Mouse (Mus musculus) heart, embryonic 16.5 days (tissue): Measurements from ENCODE around the gene Plekhh1. TPM values are rescaled to one million over a fixed set of nuclear protein-coding genes. Genes with fewer than 3 reads are reported as not detected.

Source experiments
- ATAC-seq: fragments of 200-750 bp; cut with Nextera tagmentation; replicated peaks from 2 replicates; pipeline ENCODE4 v1.8.0; 2017; ENCODE audit warnings: moderate number of reproducible peaks; ENCODE audit not compliant: insufficient read depth, low FRiP score; ENCODE audit errors: extremely low read depth
- H3K27ac ChIP-seq: fragments of 300-500 bp; sonication (generic); 2 replicates; pipeline ENCODE4 v1.5.1; 2014; ENCODE audit warnings: mild to moderate bottlenecking, low read length, control low read depth, moderate library complexity
- H3K27me3 ChIP-seq: fragments of 300-500 bp; sonication (generic); 2 replicates; pipeline ENCODE4 v1.6.1; 2014; ENCODE audit warnings: low read length, mixed read lengths; ENCODE audit not compliant: control insufficient read depth, insufficient read depth
- H3K36me3 ChIP-seq: fragments of 300-500 bp; sonication (generic); 2 replicates; pipeline ENCODE4 v1.6.1; 2014; ENCODE audit not compliant: control insufficient read depth, insufficient read depth
- H3K4me1 ChIP-seq: fragments of 300-500 bp; sonication (generic); 2 replicates; pipeline ENCODE4 v1.6.1; 2014; ENCODE audit warnings: low read length, mixed read lengths; ENCODE audit not compliant: control insufficient read depth, insufficient read depth
- H3K4me2 ChIP-seq: fragments of 300-500 bp; sonication (generic); 2 replicates; pipeline ENCODE4 v1.6.1; 2014; ENCODE audit warnings: low read depth, mild to moderate bottlenecking, control low read depth, low read length
- H3K4me3 ChIP-seq: fragments of 300-500 bp; sonication (generic); 2 replicates; pipeline ENCODE4 v1.5.1; 2014; ENCODE audit warnings: mild to moderate bottlenecking, control low read depth, low read length
- H3K9ac ChIP-seq: fragments of 300-500 bp; sonication (generic); 2 replicates; pipeline ENCODE4 v1.6.1; 2014; ENCODE audit warnings: low read length, control low read depth
- H3K9me3 ChIP-seq: fragments of 300-500 bp; sonication (generic); replicated peaks from 2 replicates; pipeline ENCODE4 v1.6.1; 2016; ENCODE audit warnings: low read length; ENCODE audit not compliant: control insufficient read depth
- WGBS: fragments of 180-500 bp; shearing (Covaris S2); extraction: QIAGEN DNeasy Blood & Tissue Kit; methylation state at CpG from one replicate; pipeline ENCODE4 v1.1.7; 2014; 5-methylcytosine and 5-hydroxymethylcytosine counted together
- polyA plus RNA-seq: library from polyadenylated mRNA; unstranded; fragments of >200 nt; fragmentation: Nextera tagmentation; extraction: Ambion mirVana; gene quantifications from 2 replicates; pipeline ENCODE4 v1.2.1, GENCODE M21; 2015

The Plekhh1 gene
- polyA plus RNA-seq = 1.8 and 2.8 TPM in 2 replicates

DNA sequence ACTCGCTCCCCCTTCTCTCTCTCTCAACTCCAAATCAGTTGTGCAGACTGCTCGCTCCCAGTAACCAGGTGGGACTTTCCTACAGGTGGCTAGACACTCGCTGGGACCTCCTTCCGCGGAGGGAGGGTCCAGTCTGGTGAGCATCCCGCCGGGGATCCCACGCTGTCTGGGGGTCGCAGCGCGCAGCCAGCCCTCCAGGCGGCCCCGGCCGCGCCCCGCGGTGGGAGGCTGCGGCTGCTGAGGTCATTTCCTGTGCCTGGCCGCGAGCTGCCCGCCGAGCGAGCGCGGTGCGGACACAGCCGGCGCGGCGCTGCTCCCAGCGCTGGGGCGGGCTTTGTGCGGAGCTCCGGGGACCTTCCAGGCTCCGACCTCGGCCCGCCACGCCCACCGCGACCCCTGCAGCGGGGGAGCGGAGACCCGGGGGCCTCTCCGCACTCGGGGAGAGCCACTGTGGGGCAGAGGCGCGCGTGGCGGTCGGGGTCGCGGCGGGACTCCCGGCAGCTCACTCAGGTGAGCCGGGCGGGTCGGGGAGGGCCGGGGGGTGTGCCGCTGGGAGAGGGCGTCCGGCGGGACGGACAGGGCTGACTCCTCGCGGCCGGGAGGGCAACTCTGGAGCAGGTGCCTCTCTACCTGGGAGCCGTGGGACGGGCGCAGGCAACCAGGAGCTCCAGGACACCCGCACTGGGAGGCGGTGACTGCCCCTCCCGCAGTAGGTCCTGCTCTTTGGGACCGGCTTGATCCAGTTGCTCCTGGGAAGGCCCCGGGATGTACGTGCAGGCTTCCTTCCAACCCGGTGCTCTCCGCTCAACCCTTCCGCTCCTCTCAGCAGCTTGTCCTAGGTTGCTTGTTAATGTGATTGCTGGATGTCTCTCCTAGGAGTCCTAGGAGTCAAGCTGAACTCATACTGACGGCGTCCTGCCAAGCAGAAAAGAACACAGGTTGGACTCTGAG, at the start of gene Plekhh1:
Gene Plekhh1, plus strand, starts transcription at position 253 of the 951 bp plus-strand sequence.
- Histone ChIP-seq H3K27ac (peak within 1 kb of the TSS; percentile 49), H3K27me3 (0 out of 2 replicates have a peak, but pooled peaks cover 6% of the 10 kb centered on the region), H3K36me3 (no peaks in the 10 kb centered on the region), H3K4me3 (peak within 1 kb of the TSS; percentile 80), H3K9me3 (no peaks in the 10 kb centered on the region), H3K9ac (peak within 1 kb of the TSS; percentile 88), H3K4me1 (no peaks in the 10 kb centered on the region; the same call in 1 of the 2 replicates), H3K4me2 (peak within 1 kb of the TSS; percentile 99)
- under 1% methylated on average over 70 of the region's 80 CpGs for WGBS
- ATAC-seq = peak; percentile 89

DNA sequence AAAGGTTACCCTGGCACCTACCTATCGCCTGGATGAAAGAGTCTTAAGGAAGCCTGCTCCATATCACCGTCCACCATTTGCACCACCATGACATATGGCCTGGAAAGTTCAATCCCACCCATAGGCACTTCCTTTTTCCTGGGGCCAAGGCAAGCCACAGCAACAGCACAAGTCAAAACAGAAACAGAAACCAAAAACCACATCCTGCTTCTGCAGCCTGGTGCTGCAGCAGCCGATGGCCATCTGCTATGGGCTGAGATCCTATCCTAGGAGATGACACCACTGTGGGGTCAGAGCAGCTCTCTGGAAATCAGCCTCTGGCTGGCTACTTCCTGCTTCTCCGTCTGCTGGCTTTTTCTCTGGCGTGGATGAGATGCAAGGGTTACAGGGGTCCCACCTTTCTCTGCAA, 48.3 kb upstream of the Plekhh1 start:
- no peaks in the 10 kb centered on the region for H3K36me3 ChIP-seq
- WGBS = 54% methylated on average over 5 of the region's 5 CpGs
- peaks cover 14% of the 10 kb centered on the region for H3K4me1 ChIP-seq
- peak overlapping the region; percentile 39; the same call in 1 of the 2 replicates for H3K27ac ChIP-seq
- H3K9ac ChIP-seq = no peak overlapping the region
- peak; percentile 50; the same call in 1 of the 2 replicates for ATAC-seq
- H3K9me3 ChIP-seq = no peaks in the 10 kb centered on the region
- no peaks in the 10 kb centered on the region for H3K27me3 ChIP-seq
- peak overlapping the region; percentile 11; the same call in 1 of the 2 replicates for H3K4me2 ChIP-seq
- peak overlapping the region; percentile 20; the same call in 1 of the 2 replicates for H3K4me3 ChIP-seq

DNA sequence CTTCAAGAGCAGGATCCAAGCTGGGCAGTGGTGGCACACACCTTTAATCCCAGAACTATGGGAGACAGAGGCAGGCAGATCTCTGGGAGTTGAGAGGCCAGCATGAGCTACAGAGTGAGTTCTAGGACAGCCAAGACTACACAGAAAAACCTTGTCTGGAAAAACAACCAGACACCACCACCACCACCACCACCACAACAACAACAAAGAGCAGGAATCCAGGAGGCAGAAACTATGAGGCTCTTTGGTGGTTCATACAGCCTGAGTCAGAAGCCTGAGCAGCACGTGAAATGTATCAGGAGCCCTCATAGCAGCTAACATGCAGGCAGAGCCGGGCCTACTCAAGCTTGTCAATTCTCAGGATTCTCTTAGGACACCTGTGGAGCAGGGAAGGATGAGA, 47.8 kb upstream of the Plekhh1 start:
- Histone ChIP-seq H3K36me3 (no peaks in the 10 kb centered on the region), H3K27me3 (no peaks in the 10 kb centered on the region), H3K4me3 (no peak overlapping the region), H3K4me1 (peaks cover 14% of the 10 kb centered on the region), H3K9ac (no peak overlapping the region), H3K4me2 (0 out of 2 replicates have a peak overlapping the region, but pooled peaks have one; percentile 1), H3K27ac (peak overlapping the region; percentile 39; the same call in 1 of the 2 replicates), H3K9me3 (no peaks in the 10 kb centered on the region)
- WGBS = 84% methylated on average over 2 of the region's 2 CpGs
- ATAC-seq = no peak

DNA sequence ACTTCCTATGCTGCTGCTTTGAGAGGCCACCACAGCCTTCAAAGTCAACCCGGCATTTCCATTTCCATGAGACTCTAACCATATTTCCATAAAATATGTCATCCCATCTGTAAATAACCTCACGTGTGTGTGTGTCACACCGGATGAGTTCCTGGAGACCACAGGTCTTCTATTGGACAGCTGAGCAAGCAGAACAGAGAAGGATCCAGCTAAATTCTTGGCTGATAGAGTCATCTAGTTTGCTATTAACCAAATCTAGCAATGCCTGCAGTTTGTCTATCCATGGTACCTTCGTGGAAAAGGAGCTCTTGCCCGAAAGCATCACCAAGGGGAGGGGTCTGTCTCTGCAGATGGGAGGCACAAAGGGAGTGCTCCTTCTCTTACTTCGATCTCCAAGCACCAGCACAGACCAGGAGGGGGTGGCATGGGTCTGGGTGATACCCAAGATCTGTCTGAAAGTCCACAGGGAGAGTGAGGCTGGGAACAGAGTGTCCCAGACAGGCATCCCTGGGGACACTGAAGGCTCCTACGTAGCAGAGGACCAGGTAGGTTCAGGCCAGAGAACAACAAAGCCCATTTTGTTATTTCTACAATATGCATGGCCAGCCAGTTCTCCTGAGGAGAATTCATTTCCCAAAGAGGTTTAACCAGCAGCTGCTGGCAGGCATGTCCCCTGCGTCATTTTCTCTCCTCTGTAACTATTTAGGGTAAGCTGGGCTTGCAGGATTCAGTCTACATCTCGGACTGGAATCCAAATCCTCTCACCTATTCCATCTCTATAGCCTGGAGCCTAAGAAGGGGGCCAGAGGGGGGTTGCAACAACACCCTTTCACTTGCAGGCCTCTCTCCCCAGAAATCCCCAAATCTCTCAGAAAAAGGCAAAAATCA, 46.8 kb upstream of the Plekhh1 start:
- no peak overlapping the region for H3K27ac ChIP-seq
- peaks cover 14% of the 10 kb centered on the region for H3K4me1 ChIP-seq
- no peaks in the 10 kb centered on the region for H3K36me3 ChIP-seq
- 60% methylated on average over 9 of the region's 9 CpGs for WGBS
- no peak overlapping the region for H3K4me3 ChIP-seq
- no peak overlapping the region for H3K4me2 ChIP-seq
- no peak overlapping the region for H3K9ac ChIP-seq
- no peaks in the 10 kb centered on the region for H3K27me3 ChIP-seq
- H3K9me3 ChIP-seq = no peaks in the 10 kb centered on the region
- ATAC-seq = no peak

DNA sequence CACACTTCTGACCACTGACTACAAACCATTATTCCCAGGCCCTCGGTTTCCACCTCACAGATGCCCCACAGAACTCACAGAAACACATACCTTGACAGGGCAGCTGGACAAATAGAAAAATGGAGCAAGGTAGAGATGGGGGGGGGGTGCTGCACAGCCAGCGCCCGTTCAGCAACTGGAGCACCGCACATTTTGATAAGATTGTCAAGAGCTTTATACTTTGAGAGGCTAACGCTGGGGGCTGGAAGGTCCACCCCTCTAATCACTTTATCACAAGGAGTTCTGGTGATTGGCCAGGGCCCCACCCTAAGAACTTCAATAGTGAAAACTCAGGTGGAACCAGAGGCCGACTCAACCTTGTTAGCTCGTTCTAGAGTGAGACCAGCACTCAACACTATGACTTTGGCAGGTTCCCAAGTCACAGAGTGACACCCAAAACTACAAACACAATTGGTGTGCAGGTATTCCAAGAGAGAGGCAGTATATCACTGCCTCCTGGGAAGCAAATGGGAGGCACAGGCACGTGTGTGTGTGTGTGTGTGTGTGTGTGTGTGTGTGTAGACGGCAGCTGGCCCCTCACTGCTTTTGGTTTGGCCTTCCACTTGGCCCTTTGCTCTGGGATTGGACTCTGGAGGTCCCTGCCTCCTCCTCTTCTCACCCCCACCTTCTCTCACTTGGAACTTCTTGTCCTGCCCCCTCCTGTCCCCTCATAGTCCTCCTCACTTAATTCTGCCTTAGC, 45.5 kb upstream of the Plekhh1 start:
- no peak overlapping the region for H3K4me3 ChIP-seq
- H3K27me3 ChIP-seq = no peaks in the 10 kb centered on the region
- 39% methylated on average over 9 of the region's 9 CpGs for WGBS
- no peak overlapping the region for H3K9ac ChIP-seq
- no peaks in the 10 kb centered on the region for H3K9me3 ChIP-seq
- H3K4me1 ChIP-seq = peaks cover 14% of the 10 kb centered on the region
- no peak overlapping the region for H3K27ac ChIP-seq
- H3K36me3 ChIP-seq = no peaks in the 10 kb centered on the region
- ATAC-seq = 0 out of 2 replicates have a peak, but pooled peaks have one; percentile 2
- no peak overlapping the region for H3K4me2 ChIP-seq

DNA sequence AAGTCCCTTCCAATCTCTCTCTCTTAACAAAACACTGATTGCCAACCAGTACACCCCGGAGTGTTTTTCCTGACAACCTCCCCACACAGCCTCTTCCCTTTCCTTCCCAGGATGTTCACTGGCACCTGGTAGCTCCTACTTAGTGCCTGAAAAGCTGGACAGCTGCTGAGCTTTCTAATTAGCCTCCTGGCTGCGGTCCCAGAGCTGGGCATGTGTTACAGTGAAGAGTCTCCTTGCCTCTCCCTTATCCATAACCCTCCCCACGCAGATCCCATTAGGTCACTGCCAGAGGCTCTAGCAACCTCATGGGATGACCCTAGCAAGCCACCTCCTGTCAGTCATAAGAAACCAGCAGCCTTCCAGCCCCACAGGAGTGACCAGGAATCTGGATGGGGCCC, 44.9 kb upstream of the Plekhh1 start:
- H3K27ac ChIP-seq = no peak overlapping the region
- H3K36me3 ChIP-seq = no peaks in the 10 kb centered on the region
- H3K27me3 ChIP-seq = no peaks in the 10 kb centered on the region
- H3K9ac ChIP-seq = no peak overlapping the region
- no peak overlapping the region for H3K4me3 ChIP-seq
- ATAC-seq = peak; percentile 74
- no peaks in the 10 kb centered on the region for H3K9me3 ChIP-seq
- 18% methylated on average over 3 of the region's 3 CpGs for WGBS
- no peak overlapping the region for H3K4me2 ChIP-seq
- H3K4me1 ChIP-seq = peaks cover 14% of the 10 kb centered on the region

DNA sequence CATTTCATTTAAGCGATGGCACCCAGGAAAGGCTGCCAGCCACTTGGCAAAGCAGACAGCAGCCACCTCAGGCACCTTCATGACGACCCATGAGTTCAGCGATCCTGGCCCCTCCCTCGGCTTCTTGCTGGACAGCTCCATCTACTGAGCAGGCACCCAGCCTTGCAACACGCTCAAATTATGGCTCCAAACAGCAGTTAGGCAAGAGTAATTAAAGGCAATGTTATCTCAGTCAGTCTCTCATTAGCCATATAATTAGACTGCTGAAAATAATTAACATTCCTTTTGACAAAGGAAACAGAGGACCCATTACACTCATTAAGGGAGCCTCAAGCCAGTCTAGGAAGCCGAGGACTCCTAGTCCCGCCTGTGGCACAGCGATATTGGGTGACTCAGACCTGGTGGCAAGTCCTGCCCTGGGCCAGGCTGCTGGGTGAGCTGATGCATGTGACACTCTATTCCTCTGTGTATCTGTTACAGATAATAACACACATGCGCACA, 41.3 kb upstream of the Plekhh1 start:
- H3K4me1 ChIP-seq = peaks cover 14% of the 10 kb centered on the region

DNA sequence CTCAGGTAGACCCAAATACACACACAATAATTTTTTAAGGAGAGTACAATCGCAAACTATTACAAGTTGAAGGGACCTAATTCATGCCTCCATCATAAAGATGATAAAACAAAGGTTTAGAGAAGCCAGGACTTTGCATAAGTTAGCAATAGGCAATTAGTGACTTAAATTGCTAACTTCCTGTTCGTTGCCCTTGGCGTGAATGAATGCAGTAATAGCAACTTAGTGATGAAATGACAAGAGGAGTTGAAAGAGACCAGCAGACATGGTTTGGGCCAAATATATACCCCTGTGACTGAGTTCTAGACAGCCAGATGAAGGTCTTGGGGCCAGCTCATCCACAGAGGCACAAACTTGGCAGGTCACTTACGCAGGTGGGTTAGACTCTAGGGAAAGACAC, 32.7 kb upstream of the Plekhh1 start:
- H3K27me3 ChIP-seq = peaks cover 2% of the 10 kb centered on the region; the same call in 1 of the 2 replicates
- H3K4me2 ChIP-seq = no peak overlapping the region
- no peak overlapping the region for H3K27ac ChIP-seq
- H3K4me1 ChIP-seq = no peaks in the 10 kb centered on the region
- no peaks in the 10 kb centered on the region for H3K9me3 ChIP-seq
- H3K9ac ChIP-seq = no peak overlapping the region
- ATAC-seq = no peak
- no peak overlapping the region for H3K4me3 ChIP-seq
- H3K36me3 ChIP-seq = no peaks in the 10 kb centered on the region
- 76% methylated on average over 4 of the region's 4 CpGs for WGBS

More for the DNA sequence above, 41.3 kb upstream of the Plekhh1 start:
- Histone ChIP-seq H3K9ac (no peak overlapping the region), H3K27ac (no peak overlapping the region), H3K4me3 (no peak overlapping the region), H3K9me3 (no peaks in the 10 kb centered on the region), H3K27me3 (no peaks in the 10 kb centered on the region), H3K36me3 (no peaks in the 10 kb centered on the region), H3K4me2 (no peak overlapping the region)
- WGBS = 55% methylated on average over 9 of the region's 9 CpGs
- no peak for ATAC-seq
